Mouse (Mus musculus): ENCODE data around the gene Hecw2.

DNA sequence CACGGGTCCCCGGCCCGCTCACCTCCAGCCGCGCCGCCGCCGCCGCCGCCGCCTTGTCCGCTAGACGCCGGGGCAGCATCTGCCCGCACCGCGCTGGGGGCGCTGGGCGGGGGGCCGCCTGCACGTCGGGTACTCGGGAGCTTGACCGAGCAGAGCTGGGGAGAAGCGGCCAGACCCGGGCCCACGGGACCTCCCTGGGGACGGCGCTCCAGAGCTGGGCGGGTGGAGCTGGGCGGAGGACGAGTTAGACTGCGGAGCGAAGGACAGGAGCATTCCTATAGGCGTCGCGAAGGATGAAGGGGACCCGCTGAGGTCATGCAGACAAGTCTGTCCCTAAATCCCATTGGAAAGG, at the start of gene Hecw2:
- TF ChIP-seq CTCF (IDR thresholded peaks at IDR 0.05; ENCODE audit: borderline replicate concordance, insufficient read depth, low read depth, low read length) (no peak), POLR2A (IDR thresholded peaks at IDR 0.05; ENCODE audit: borderline replicate concordance, insufficient read depth, low read length) (peak; percentile 33; the same call in 1 of the 2 replicates)
